Mouse (Mus musculus) testis, adult 2 months (tissue): ENCODE results near the gene Tlx3.

ENCODE experiments used
- CTCF ChIP-seq: fragments of 200-500 bp; IDR thresholded peaks from 2 replicates; pipeline ENCODE4 v1.5.1; 2012; ENCODE audit warnings: low read depth, mild to moderate bottlenecking, inconsistent platforms, low read length, moderate library complexity; ENCODE audit not compliant: control insufficient read depth, insufficient read depth, insufficient replicate concordance
- POLR2A ChIP-seq: fragments of 200-500 bp; IDR thresholded peaks from 2 replicates; pipeline ENCODE4 v1.6.1; 2012; ENCODE audit warnings: low read depth, mild to moderate bottlenecking, inconsistent platforms, low read length, moderate library complexity; ENCODE audit not compliant: control insufficient read depth

GRCm38 (mm10) chr11:33203383-33204328 lies at the start of gene Tlx3:
- TF ChIP-seq POLR2A (no peak), CTCF (no peak)
